Mouse (Mus musculus): ENCODE data around the gene Crxos. TPM values are rescaled to one million over a fixed set of nuclear protein-coding genes. Genes with fewer than 3 reads are reported as not detected.
"Not testable (repeated sequence)": the region's sequence is repeated elsewhere in the genome, so short reads cannot be mapped to it uniquely, and the experiment has no call there.

Gene Crxos
- polyA plus RNA-seq, 1 experiment from 2014 or later = not detected

GRCm38 (mm10) chr7:15907971-15908590 lies 25.7 kb downstream of the Crxos start:
- Histone ChIP-seq H3K36me3 (replicated peaks) (no peaks in the 10 kb centered on the region), H3K9ac (no peak overlapping the region), H3K27ac (replicated peaks) (no peak overlapping the region), H3K4me1 (replicated peaks) (no peaks in the 10 kb centered on the region), H3K4me2 (no peak overlapping the region), H3K4me3 (replicated peaks) (no peak overlapping the region), H3K9me3 (replicated peaks) (no peaks in the 10 kb centered on the region), H3K27me3 (no peaks in the 10 kb centered on the region)
- 60% methylated on average over 8 of the region's 8 CpGs for WGBS (ENCODE audit: insufficient replicate concordance)
- ATAC-seq (ENCODE audit: insufficient read depth) = no peak

- H3K36me3 ChIP-seq (replicated peaks) = no peaks in the 10 kb centered on the region
- H3K27me3 ChIP-seq = no peaks in the 10 kb centered on the region
- H3K4me2 ChIP-seq = no peak overlapping the region
- ATAC-seq (ENCODE audit: insufficient read depth) = no peak
- 58% methylated on average over 5 of the region's 5 CpGs for WGBS (ENCODE audit: insufficient replicate concordance)
- H3K27ac ChIP-seq (replicated peaks) = no peak overlapping the region
- H3K9me3 ChIP-seq (replicated peaks) = no peaks in the 10 kb centered on the region
- no peak overlapping the region for H3K9ac ChIP-seq
- no peaks in the 10 kb centered on the region for H3K4me1 ChIP-seq (replicated peaks)
- no peak overlapping the region for H3K4me3 ChIP-seq (replicated peaks)
Measured at GRCm38 (mm10) chr7:15910521-15910920, 28.1 kb downstream of the Crxos start.

GRCm38 (mm10) chr7:15912183-15912582 lies 29.8 kb downstream of the Crxos start:
- H3K36me3 ChIP-seq (replicated peaks) = peaks cover 4% of the 10 kb centered on the region; the same call in 1 of the 2 replicates
- H3K4me1 ChIP-seq (replicated peaks) = no peaks in the 10 kb centered on the region

GRCm38 (mm10) chr7:15914252-15914651 lies 31.8 kb downstream of the Crxos start:
- Histone ChIP-seq H3K9ac (no peak overlapping the region), H3K9me3 (replicated peaks) (no peaks in the 10 kb centered on the region)
- 30% methylated on average over 2 of the region's 2 CpGs for WGBS (ENCODE audit: insufficient replicate concordance)

More at GRCm38 (mm10) chr7:15912183-15912582, 29.8 kb downstream of the Crxos start:
- Histone ChIP-seq H3K9me3 (replicated peaks) (no peaks in the 10 kb centered on the region), H3K4me2 (no peak overlapping the region), H3K9ac (no peak overlapping the region), H3K4me3 (replicated peaks) (no peak overlapping the region), H3K27me3 (no peaks in the 10 kb centered on the region), H3K27ac (replicated peaks) (no peak overlapping the region)
- WGBS (ENCODE audit: insufficient replicate concordance) = 0% methylated on average over 4 of the region's 4 CpGs
- no peak for ATAC-seq (ENCODE audit: insufficient read depth)

DNA sequence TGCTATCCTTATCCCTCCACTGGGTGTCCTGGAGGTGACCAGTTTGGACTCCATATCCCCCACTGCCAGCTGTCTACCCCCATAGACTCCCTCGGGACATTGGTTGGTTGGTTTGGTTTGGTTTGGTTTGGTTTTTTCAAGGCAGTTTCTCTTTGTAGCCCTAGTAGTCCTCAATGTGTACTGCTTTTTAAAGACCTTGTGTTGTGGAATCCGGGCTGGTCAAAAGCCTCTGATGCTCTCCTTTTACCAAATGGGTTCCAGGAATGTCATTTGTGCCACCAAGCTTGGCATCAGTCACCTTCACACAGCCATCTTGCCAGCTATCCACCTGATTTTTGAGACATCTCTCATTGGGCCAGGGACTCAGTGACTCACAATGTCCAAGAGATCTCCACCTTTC lies 32.3 kb downstream of the Crxos start:
- H3K9ac ChIP-seq = no peak overlapping the region

More at GRCm38 (mm10) chr7:15914252-15914651, 31.8 kb downstream of the Crxos start:
- no peaks in the 10 kb centered on the region for H3K27me3 ChIP-seq
- H3K27ac ChIP-seq (replicated peaks) = no peak overlapping the region
- no peak for ATAC-seq (ENCODE audit: insufficient read depth)
- H3K4me1 ChIP-seq (replicated peaks) = peaks cover 6% of the 10 kb centered on the region
- no peak overlapping the region for H3K4me3 ChIP-seq (replicated peaks)
- H3K4me2 ChIP-seq = no peak overlapping the region
- H3K36me3 ChIP-seq (replicated peaks) = peaks cover 20% of the 10 kb centered on the region

GRCm38 (mm10) chr7:15915695-15916094 lies 33.3 kb downstream of the Crxos start:
- not testable (repeated sequence) for ATAC-seq (ENCODE audit: insufficient read depth); H3K27me3 ChIP-seq
- H3K4me1 ChIP-seq (replicated peaks) = peaks cover 21% of the 10 kb centered on the region

More for the DNA sequence above, 32.3 kb downstream of the Crxos start:
- H3K4me2 ChIP-seq = no peak overlapping the region
- H3K4me1 ChIP-seq (replicated peaks) = peaks cover 11% of the 10 kb centered on the region
- peaks cover 25% of the 10 kb centered on the region for H3K36me3 ChIP-seq (replicated peaks)
- no peak overlapping the region for H3K4me3 ChIP-seq (replicated peaks)
- H3K27ac ChIP-seq (replicated peaks) = no peak overlapping the region
- no peaks in the 10 kb centered on the region for H3K27me3 ChIP-seq
- no peaks in the 10 kb centered on the region for H3K9me3 ChIP-seq (replicated peaks)
- WGBS (ENCODE audit: insufficient replicate concordance) = 67% methylated on average over 2 of the region's 2 CpGs
- no peak for ATAC-seq (ENCODE audit: insufficient read depth)

DNA sequence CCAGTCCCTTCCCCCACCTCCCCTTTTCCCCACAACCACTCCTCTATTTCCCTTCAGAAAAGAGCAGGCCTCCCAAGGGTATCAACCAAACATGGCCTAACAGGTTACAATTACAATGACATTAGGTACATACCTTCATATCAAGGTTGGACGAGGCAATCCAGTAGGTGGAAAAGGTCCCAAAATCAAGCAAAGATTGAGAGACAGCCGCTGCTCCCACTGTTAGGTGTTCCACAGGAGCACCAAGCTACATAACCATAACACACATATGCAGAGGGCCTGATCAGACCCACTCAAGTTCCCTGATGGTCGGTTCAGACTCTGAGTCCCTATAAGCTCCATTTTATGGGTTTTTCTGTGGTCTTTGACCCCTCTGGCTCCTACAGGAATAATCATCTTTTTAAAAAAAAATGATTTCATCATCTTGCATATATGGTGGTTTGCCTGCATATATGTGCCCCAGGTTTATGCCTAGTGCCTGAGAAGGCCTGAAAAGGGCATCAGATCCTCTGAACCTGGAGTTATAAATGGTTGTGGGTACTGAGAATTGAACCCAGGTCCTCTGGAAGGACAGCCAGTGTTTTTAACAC lies 33.8 kb downstream of the Crxos start:
- ATAC-seq (ENCODE audit: insufficient read depth) = no peak
- Histone ChIP-seq H3K27me3 (no peaks in the 10 kb centered on the region), H3K27ac (replicated peaks) (no peak overlapping the region), H3K9ac (no peak overlapping the region), H3K9me3 (replicated peaks) (no peaks in the 10 kb centered on the region), H3K36me3 (replicated peaks) (peaks cover 31% of the 10 kb centered on the region), H3K4me2 (no peak overlapping the region), H3K4me3 (replicated peaks) (no peak overlapping the region), H3K4me1 (replicated peaks) (peaks cover 26% of the 10 kb centered on the region)
- WGBS (ENCODE audit: insufficient replicate concordance) = 66% methylated on average over 3 of the region's 3 CpGs

More at GRCm38 (mm10) chr7:15915695-15916094, 33.3 kb downstream of the Crxos start:
- peaks cover 31% of the 10 kb centered on the region for H3K36me3 ChIP-seq (replicated peaks)
- not testable (repeated sequence) for H3K9me3 ChIP-seq (replicated peaks); H3K27ac ChIP-seq (replicated peaks); H3K4me3 ChIP-seq (replicated peaks); H3K9ac ChIP-seq; H3K4me2 ChIP-seq
- WGBS (ENCODE audit: insufficient replicate concordance) = 66% methylated on average over 4 of the region's 4 CpGs

- Histone ChIP-seq H3K4me3 (replicated peaks) (no peak overlapping the region), H3K9me3 (replicated peaks) (no peaks in the 10 kb centered on the region), H3K9ac (no peak overlapping the region), H3K27ac (replicated peaks) (no peak overlapping the region), H3K36me3 (replicated peaks) (peaks cover 31% of the 10 kb centered on the region), H3K27me3 (no peaks in the 10 kb centered on the region), H3K4me2 (no peak overlapping the region), H3K4me1 (replicated peaks) (peaks cover 34% of the 10 kb centered on the region)
- ATAC-seq (ENCODE audit: insufficient read depth) = no peak
- WGBS (ENCODE audit: insufficient replicate concordance) = 59% methylated on average over 4 of the region's 4 CpGs
Measured at GRCm38 (mm10) chr7:15916996-15917395, 34.6 kb downstream of the Crxos start.

- Histone ChIP-seq H3K9me3 (replicated peaks) (no peaks in the 10 kb centered on the region), H3K4me3 (replicated peaks) (no peak overlapping the region), H3K36me3 (replicated peaks) (peaks cover 31% of the 10 kb centered on the region), H3K27me3 (no peaks in the 10 kb centered on the region), H3K4me1 (replicated peaks) (peaks cover 46% of the 10 kb centered on the region), H3K27ac (replicated peaks) (no peak overlapping the region), H3K4me2 (no peak overlapping the region), H3K9ac (no peak overlapping the region)
- ATAC-seq (ENCODE audit: insufficient read depth) = no peak
Measured at GRCm38 (mm10) chr7:15918371-15918770, 36.0 kb downstream of the Crxos start.

- WGBS (ENCODE audit: insufficient replicate concordance) = 87% methylated on average over 9 of the region's 9 CpGs
- H3K36me3 ChIP-seq (replicated peaks) = peaks cover 31% of the 10 kb centered on the region
- H3K27me3 ChIP-seq = no peaks in the 10 kb centered on the region
- H3K4me1 ChIP-seq (replicated peaks) = peaks cover 47% of the 10 kb centered on the region
- no peak for ATAC-seq (ENCODE audit: insufficient read depth)
- H3K4me2 ChIP-seq = peak overlapping the region; percentile 89
- no peak overlapping the region for H3K9ac ChIP-seq
- H3K9me3 ChIP-seq (replicated peaks) = no peaks in the 10 kb centered on the region
- H3K4me3 ChIP-seq (replicated peaks) = peak overlapping the region; percentile 10; the same call in 1 of the 2 replicates
- no peak overlapping the region for H3K27ac ChIP-seq (replicated peaks)
Measured at GRCm38 (mm10) chr7:15919947-15920346, 37.5 kb downstream of the Crxos start.

DNA sequence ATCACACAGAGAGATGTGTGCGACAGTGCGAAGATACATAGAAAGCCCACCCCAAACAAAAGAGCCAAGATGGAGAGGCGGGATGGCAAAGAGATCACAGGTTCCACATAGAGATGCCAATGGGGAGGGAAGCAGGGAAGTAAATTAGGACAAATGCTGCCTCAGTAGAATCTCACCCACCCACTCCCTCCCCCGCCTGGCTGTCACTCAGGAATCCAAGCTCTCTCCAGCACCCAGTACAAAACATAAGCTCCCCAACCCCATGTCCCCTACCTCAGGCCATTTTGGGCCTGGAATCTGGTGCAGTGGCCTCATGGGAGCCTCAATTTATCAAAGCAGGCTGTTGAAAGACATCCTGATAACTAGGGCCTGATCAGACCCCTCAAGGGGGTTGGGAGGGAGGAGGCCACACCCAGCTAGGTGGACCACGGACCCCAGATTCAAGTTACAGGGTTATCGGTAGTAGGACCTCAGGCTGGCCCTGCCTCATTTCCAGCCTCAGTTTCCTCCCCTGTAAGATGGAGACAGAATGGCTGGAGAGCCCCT lies 38.3 kb downstream of the Crxos start:
- no peaks in the 10 kb centered on the region for H3K9me3 ChIP-seq (replicated peaks)
- H3K27me3 ChIP-seq = no peaks in the 10 kb centered on the region
- peak overlapping the region; percentile 82 for H3K4me3 ChIP-seq (replicated peaks)
- peaks cover 31% of the 10 kb centered on the region for H3K36me3 ChIP-seq (replicated peaks)
- H3K9ac ChIP-seq = peak overlapping the region; percentile 81; the same call in 1 of the 2 replicates
- H3K4me2 ChIP-seq = peak overlapping the region; percentile 89
- WGBS (ENCODE audit: insufficient replicate concordance) = 64% methylated on average over 6 of the region's 6 CpGs
- H3K4me1 ChIP-seq (replicated peaks) = peaks cover 47% of the 10 kb centered on the region
- no peak for ATAC-seq (ENCODE audit: insufficient read depth)
- no peak overlapping the region for H3K27ac ChIP-seq (replicated peaks)
